Mouse (Mus musculus): ENCODE results near the gene Eps8.

DNA sequence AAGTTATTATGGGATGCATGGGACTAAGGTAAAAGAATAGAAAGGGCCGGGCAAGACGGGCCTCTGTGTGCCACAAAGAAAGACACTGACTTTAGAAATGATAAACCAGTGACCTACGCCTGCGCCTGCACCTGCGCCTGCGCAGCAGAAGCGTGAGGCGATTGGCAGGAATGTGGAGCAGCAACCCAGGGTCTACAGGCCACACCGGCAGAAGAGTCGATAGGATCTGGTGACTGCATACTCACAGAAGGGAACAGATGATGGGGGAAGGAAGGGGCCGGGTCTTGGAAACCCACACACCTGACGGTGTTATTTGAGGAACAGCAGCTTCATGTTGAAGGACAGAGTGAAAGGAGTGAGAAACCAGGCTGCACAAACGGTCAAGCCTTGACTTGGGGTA, 24.3 kb downstream of the Eps8 start:
- no peak for TF ChIP-seq CTCF (IDR thresholded peaks at IDR 0.05; ENCODE audit: borderline replicate concordance, insufficient read depth, low read depth, low read length)
- no peak for TF ChIP-seq POLR2A (IDR thresholded peaks at IDR 0.05; ENCODE audit: borderline replicate concordance, insufficient read depth, low read length)
